Mouse (Mus musculus) small intestine, adult 2 months (tissue): ENCODE data around the gene Hist1h2bb.

Experiments
- CTCF ChIP-seq: fragments of 200-500 bp; IDR thresholded peaks from 2 replicates; pipeline ENCODE4 v1.5.1; 2012; ENCODE audit warnings: low read depth, mild to moderate bottlenecking, control low read depth, inconsistent platforms, low read length, moderate library complexity, mixed read lengths; ENCODE audit not compliant: insufficient replicate concordance, insufficient read length; ENCODE audit errors: extremely low read depth
- POLR2A ChIP-seq: fragments of 200-500 bp; IDR thresholded peaks from 2 replicates; pipeline ENCODE4 v1.6.1; 2012; ENCODE audit warnings: low read depth, mild to moderate bottlenecking, control low read depth, inconsistent platforms, low read length, moderate library complexity

- TF ChIP-seq POLR2A (no peak), CTCF (no peak)
Measured at GRCm38 (mm10) chr13:23759251-23759771, 12.8 kb downstream of the Hist1h2bb start.
